Mouse (Mus musculus): Measurements from ENCODE around the gene Glp1r. TPM values are rescaled to one million over a fixed set of nuclear protein-coding genes. Genes with fewer than 3 reads are reported as not detected.

Glp1r gene
- polyA plus RNA-seq, 1 experiment from 2014 or later = 0.04 TPM

- DNase-seq (ENCODE audit: low spot score) = no peak
Observed at GRCm38 (mm10) chr17:30912536-30912935, 10.9 kb downstream of the Glp1r start.

- no peak for DNase-seq (ENCODE audit: low spot score)
Observed at GRCm38 (mm10) chr17:30914264-30914663, 12.6 kb downstream of the Glp1r start.

- no peak for DNase-seq (ENCODE audit: low spot score)
Observed at GRCm38 (mm10) chr17:30923566-30923965, 21.9 kb downstream of the Glp1r start.

GRCm38 (mm10) chr17:30930827-30931226, 29.2 kb downstream of the Glp1r start:
- no peak for DNase-seq (ENCODE audit: low spot score)

- no peak for DNase-seq (ENCODE audit: low spot score)
Observed at GRCm38 (mm10) chr17:30932836-30933235, 31.2 kb downstream of the Glp1r start.

- no peak for DNase-seq (ENCODE audit: low spot score)
Observed at GRCm38 (mm10) chr17:30935301-30935700, 33.7 kb downstream of the Glp1r start.

- no peak for DNase-seq (ENCODE audit: low spot score)
Observed at GRCm38 (mm10) chr17:30938554-30938953, 36.9 kb downstream of the Glp1r start.

- DNase-seq (ENCODE audit: low spot score) = no peak
Observed at GRCm38 (mm10) chr17:30948382-30948781, 46.8 kb downstream of the Glp1r start.

GRCm38 (mm10) chr17:30950780-30951179, 49.2 kb downstream of the Glp1r start:
- peak; percentile 69 for DNase-seq (ENCODE audit: low spot score)

GRCm38 (mm10) chr17:30951600-30951999, 50.0 kb downstream of the Glp1r start:
- DNase-seq (ENCODE audit: low spot score) = no peak

GRCm38 (mm10) chr17:30954340-30954739, 52.7 kb downstream of the Glp1r start, which contains the start of gene Umodl1:
TSS of gene Umodl1 (plus strand) at chr17:30954640.
- no peak for DNase-seq (ENCODE audit: low spot score)

GRCm38 (mm10) chr17:30961936-30962592, 60.4 kb downstream of the Glp1r start:
- peak; percentile 48 for DNase-seq (ENCODE audit: low spot score)

- DNase-seq (ENCODE audit: low spot score) = no peak
Observed at GRCm38 (mm10) chr17:30962880-30963279, 61.3 kb downstream of the Glp1r start.

- DNase-seq (ENCODE audit: low spot score) = no peak
Observed at GRCm38 (mm10) chr17:30969983-30970382, 68.4 kb downstream of the Glp1r start.

GRCm38 (mm10) chr17:30971877-30972276, 70.3 kb downstream of the Glp1r start:
- DNase-seq (ENCODE audit: low spot score) = no peak

GRCm38 (mm10) chr17:30973332-30973731, 71.7 kb downstream of the Glp1r start:
- no peak for DNase-seq (ENCODE audit: low spot score)

GRCm38 (mm10) chr17:30977290-30977689, 75.7 kb downstream of the Glp1r start:
- DNase-seq (ENCODE audit: low spot score) = no peak

GRCm38 (mm10) chr17:30978556-30978955, 76.9 kb downstream of the Glp1r start:
- no peak for DNase-seq (ENCODE audit: low spot score)

GRCm38 (mm10) chr17:30983521-30983920, 81.9 kb downstream of the Glp1r start:
- DNase-seq (ENCODE audit: low spot score) = no peak

GRCm38 (mm10) chr17:30990254-30990653, 88.6 kb downstream of the Glp1r start:
- DNase-seq (ENCODE audit: low spot score) = peak; percentile 38
